Mouse (Mus musculus) splenic B cell, adult 2 months (primary cell): Measurements from ENCODE around the gene Pip4k2b.

Experiments used
- DNase-seq: peaks from one replicate; pipeline ENCODE4 v3.0.0-alpha.2; 2011; ENCODE audit warnings: low read depth, low spot score
- H3K27me3 ChIP-seq: 2 replicates; pipeline ENCODE4 v1.6.1; 2012; ENCODE audit warnings: mild to moderate bottlenecking, low read length, moderate library complexity, mixed read lengths; ENCODE audit not compliant: control insufficient read depth, poor library complexity, insufficient read depth, severe bottlenecking
- H3K36me3 ChIP-seq: 2 replicates; pipeline ENCODE4 v1.6.1; 2012; ENCODE audit warnings: mild to moderate bottlenecking, low read length, moderate library complexity, mixed read lengths; ENCODE audit not compliant: control insufficient read depth, poor library complexity, insufficient read depth, severe bottlenecking

Gene Pip4k2b

DNA sequence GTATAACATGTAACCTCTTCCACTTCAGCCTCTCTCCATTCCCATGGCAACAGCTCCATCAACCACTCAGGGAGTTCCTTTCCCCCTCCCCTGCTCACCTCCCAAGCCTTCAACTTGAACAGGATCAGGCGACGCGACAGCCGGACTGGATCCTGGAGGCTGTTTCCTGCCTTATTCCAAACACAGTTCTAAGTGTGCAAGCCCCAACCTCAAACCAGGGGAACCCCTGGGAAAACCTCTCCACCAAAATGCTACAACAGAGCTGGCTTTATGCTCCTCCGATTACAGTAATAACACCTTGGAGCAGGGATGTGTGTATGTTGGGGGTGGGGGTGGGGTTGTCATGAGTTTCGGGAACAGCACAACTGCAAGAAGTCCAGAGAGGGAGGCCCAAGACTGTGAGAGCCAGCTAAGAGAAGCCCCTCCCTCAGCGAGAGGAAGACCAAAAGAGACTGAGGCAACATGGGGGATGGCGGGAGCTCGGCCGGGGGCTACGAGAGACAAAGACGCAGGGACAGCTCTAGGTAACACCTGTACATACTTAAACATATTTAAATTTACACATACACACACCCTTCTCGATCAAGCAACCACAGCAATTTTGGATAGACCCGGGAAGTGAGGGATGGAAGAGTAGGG, 46.5 kb downstream of the Pip4k2b start:
- 0 out of 2 replicates have a peak, but pooled peaks cover 2% of the 10 kb centered on the region for H3K27me3 ChIP-seq
- H3K36me3 ChIP-seq = no peaks in the 10 kb centered on the region
- no peak for DNase-seq

DNA sequence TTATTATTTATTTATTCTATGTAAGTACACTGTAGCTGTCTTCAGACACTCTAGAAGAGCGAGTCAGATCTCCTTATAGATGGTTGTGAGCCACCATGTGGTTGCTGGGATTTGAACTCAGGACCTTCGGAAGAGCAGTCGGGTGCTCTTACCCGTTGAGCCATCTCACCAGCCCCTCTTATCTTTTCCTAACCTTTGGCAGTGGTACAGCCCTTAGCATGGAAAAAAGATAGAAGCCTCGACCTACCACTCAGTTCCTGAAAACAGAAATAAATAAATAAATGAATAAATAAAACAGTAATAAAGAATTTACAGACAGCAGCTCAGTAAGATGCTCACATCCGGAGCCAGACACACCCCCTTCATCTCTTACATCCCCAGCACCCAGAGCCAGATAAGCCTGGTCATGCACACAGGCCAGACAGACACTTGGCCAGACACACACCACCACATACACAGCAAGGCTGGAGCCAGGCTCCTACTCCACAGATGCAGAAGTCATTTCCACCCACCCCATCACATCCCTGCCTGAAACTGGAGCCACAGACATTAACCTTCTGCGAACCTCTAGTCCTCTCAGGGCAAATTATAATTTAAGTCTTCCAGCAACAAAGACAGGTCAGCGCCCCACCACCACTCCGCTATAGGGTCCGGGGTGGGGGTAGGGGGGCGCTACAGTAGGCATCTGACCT, 47.2 kb downstream of the Pip4k2b start:
- H3K27me3 ChIP-seq = 0 out of 2 replicates have a peak, but pooled peaks cover 2% of the 10 kb centered on the region
- H3K36me3 ChIP-seq = no peaks in the 10 kb centered on the region
- DNase-seq = no peak

DNA sequence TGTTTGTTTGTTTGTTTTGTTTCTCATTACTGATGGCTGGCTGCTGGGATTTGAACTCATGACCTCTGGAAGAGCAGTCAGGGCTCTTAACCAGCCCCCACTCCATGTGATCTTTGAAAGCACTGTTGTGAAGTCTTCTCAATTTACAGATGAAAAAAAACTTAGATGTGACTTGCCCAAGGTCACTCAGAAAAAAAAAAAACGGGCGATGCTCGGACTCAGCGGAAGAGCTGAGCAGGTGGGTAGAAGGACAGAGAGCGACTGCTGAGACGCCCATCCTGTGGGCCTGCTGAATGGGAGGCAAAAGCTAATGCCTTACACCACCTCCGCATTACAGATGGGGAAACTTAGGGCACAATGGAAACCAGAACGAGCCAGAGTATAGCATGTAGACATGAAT, 47.8 kb downstream of the Pip4k2b start:
- Histone ChIP-seq H3K27me3 (0 out of 2 replicates have a peak, but pooled peaks cover 2% of the 10 kb centered on the region), H3K36me3 (no peaks in the 10 kb centered on the region)
- DNase-seq = no peak

DNA sequence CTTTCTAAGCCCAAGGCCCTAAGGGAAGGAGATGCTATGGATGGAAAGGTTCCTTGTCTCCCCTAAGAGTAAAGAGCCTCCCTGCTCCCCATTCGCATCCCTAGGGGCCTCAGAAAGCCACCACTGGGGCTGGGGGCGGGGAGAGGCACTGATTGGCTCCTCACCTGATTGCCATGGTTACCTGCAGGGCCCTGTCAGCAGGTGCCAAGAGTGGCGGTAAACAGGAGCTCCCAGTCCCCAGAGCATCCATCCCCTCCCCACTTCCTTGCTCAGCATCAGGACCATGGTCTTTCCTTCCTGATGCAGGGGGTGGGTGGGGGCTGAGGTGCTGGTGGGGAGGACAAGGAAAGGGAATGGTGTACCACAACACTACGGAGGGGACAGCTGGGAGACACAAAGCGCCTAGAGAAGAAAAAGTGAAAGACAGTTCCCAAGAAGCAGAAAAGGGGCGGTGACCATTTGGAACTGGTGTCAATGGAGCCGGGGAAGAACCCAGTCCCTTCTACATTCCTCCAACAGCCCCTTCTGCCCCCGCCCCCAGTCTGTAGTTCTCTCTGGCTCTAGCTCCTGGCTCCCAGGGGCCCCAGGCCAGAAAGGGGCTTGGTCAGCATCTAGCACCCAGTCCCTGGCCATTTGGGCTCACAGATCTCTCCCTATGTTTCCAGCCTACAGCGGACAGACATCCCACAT, 48.6 kb downstream of the Pip4k2b start:
- DNase-seq = no peak
- Histone ChIP-seq H3K27me3 (0 out of 2 replicates have a peak, but pooled peaks cover 2% of the 10 kb centered on the region), H3K36me3 (no peaks in the 10 kb centered on the region; the same call in 1 of the 2 replicates)

GRCm38 (mm10) chr11:97694921-97695711, 49.4 kb downstream of the Pip4k2b start:
- no peaks in the 10 kb centered on the region; the same call in 1 of the 2 replicates for H3K36me3 ChIP-seq
- H3K27me3 ChIP-seq = 0 out of 2 replicates have a peak, but pooled peaks cover 2% of the 10 kb centered on the region
- DNase-seq = no peak

- 0 out of 2 replicates have a peak, but pooled peaks cover 2% of the 10 kb centered on the region for H3K27me3 ChIP-seq
- DNase-seq = no peak
Observed at GRCm38 (mm10) chr11:97694435-97694834, 50.1 kb downstream of the Pip4k2b start.

GRCm38 (mm10) chr11:97689861-97690260, 54.6 kb downstream of the Pip4k2b start:
- Histone ChIP-seq H3K36me3 (no peaks in the 10 kb centered on the region; the same call in 1 of the 2 replicates), H3K27me3 (no peaks in the 10 kb centered on the region)
- peak; percentile 77 for DNase-seq

More at GRCm38 (mm10) chr11:97694435-97694834, 50.1 kb downstream of the Pip4k2b start:
- no peaks in the 10 kb centered on the region; the same call in 1 of the 2 replicates for H3K36me3 ChIP-seq

- no peaks in the 10 kb centered on the region for H3K27me3 ChIP-seq
- no peak for DNase-seq
- H3K36me3 ChIP-seq = peaks cover 4% of the 10 kb centered on the region
Observed at GRCm38 (mm10) chr11:97687061-97687460, 57.4 kb downstream of the Pip4k2b start.

GRCm38 (mm10) chr11:97686322-97686908, 58.1 kb downstream of the Pip4k2b start:
- DNase-seq = peak; percentile 15
- Histone ChIP-seq H3K27me3 (no peaks in the 10 kb centered on the region), H3K36me3 (peaks cover 8% of the 10 kb centered on the region)

GRCm38 (mm10) chr11:97685613-97686321, 58.7 kb downstream of the Pip4k2b start, which contains the start of gene Cisd3:
Gene Cisd3, plus strand, starts transcription at chr11:97685826.
- DNase-seq = peak; percentile 88
- peaks cover 10% of the 10 kb centered on the region for H3K36me3 ChIP-seq
- H3K27me3 ChIP-seq = no peaks in the 10 kb centered on the region

DNA sequence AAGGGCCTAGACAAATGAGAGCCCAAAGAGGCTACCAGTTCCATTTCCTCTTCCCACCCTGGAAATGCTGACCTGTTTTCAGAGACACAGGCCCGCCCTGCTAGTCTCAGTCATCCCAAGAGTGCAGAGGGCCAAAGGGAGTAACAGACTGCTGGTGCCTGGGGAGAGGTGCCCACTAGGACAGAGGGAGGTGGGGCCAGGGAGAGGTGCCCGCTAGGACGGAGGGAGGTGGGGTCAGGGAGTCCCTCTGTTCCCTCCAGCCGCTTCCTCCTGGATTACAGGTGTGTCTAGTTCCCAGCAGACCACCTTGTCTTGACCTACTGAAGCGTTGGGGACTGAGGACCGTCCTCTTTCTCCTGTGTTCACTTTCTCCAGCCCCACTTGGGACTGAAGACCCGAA, 59.7 kb downstream of the Pip4k2b start:
- DNase-seq = no peak
- Histone ChIP-seq H3K27me3 (no peaks in the 10 kb centered on the region), H3K36me3 (peaks cover 18% of the 10 kb centered on the region)

DNA sequence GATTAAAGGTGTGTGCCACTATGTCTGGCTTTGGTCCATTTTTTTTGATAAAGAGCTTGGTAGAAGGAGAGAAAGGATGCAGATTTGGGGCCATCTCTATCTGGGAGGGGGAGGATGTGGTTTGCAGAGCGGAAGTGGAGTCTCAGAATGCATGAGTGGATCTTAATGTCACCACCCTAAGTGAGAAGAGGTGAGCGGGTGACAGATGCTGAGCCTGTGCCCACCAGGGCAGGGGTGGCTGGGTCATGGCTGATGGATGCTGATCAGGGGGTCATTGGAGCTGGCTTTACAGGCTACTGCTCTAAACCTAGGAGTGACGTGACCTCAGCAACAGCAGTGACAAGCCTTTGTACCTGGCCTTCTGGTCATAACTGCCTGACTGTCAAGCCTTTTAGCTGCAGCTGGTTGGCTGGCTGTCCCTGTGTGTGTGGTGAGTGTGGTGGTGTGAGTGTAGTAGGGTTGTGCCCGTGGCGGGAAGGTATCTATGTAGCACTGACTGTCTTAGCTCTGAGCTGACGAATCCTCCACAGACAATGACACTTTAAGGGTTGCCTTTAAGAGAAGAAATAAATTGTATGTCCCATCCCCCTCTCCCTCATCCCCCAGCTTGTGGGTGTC, 60.3 kb downstream of the Pip4k2b start:
- no peaks in the 10 kb centered on the region for H3K27me3 ChIP-seq
- DNase-seq = peak; percentile 88
- peaks cover 18% of the 10 kb centered on the region for H3K36me3 ChIP-seq

DNA sequence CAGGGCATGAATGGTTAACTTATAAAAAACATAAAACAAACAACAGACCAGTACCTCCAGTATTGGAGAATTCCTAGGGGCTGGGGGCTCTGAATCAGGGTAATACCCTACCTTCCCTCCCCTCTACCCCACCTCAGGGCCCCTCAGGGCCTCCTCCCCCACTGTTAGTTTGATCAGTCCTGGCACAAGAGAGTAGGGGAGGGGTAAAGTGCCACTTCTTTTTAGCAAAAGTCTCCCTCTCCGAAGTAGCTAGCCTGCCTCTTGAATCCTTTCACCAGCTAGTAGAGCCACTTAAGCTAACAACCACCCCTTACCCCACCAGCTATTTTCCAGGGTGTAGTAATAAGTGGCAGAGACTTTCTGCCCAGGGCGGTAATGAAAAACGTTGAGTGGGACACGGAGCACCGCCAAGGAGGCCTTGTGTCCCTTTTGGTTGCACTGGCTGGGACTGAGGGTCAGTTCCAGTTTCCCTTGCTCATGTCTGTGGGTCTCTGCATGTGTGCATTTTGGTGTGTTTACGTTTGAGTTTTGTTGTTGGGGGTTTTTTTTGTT, 61.9 kb downstream of the Pip4k2b start:
- DNase-seq = no peak
- no peaks in the 10 kb centered on the region for H3K27me3 ChIP-seq

More for the DNA sequence above, 61.9 kb downstream of the Pip4k2b start:
- peaks cover 24% of the 10 kb centered on the region for H3K36me3 ChIP-seq
